Mouse (Mus musculus) adrenal gland (tissue): Measurements from ENCODE around the gene Lrrc40.
"Not testable (repeated sequence)": the region's sequence is repeated elsewhere in the genome, so short reads cannot be mapped to it uniquely, and the experiment has no call there.

ENCODE experiments used
- intact Hi-C: fragments of 180-260 bp; cut with DNase I; formaldehyde crosslinking; loops from one replicate; pipeline ENCODE4 v1.15.1; 2025

Lrrc40 gene

DNA sequence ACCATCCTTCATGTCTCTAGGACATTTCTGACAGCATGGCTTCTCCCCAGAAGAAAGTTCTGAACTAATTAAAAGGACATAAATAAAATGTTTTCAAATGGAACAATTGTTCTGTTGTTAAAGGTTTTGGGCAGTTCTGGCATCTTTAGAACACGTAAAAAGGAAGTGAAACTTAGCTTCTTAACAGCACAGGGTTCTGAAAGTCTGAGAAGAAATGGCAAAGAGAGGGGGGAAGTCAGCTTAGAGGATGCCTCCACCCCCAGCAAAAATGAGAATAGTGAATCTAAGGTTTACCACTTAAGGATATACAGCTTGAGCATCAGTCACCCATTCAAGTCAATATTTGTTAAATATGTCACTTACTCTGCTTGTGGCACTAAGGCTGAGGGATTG lies 40.9 kb downstream of the Lrrc40 start:
- intact Hi-C loops: loop anchor here (5.0 kb wide), 1 partner anchor 200 kb away; no protein-coding TSS in a partner anchor

DNA sequence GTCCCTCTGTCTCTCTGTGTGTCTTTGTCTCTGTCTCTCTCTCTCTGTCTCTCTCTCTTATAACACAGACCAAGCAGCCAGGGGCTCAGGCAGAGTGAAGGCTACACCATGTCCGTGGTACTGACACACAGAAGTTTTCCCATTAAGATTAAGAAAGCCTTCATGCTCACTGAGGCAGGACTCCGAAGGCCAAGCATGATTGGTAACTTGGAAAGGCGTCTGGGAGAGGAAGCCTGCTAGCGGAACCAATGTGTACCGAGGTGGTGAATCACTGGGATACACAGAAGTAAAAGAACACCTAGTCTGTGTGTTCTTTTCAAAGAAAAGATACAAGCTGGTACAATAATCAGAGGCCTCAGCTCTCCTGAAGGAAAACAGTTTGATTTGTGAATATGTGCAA lies 41.4 kb downstream of the Lrrc40 start:
- intact Hi-C loops: loop anchor here (5.0 kb wide), 1 partner anchor 201 kb away; no protein-coding TSS in a partner anchor

DNA sequence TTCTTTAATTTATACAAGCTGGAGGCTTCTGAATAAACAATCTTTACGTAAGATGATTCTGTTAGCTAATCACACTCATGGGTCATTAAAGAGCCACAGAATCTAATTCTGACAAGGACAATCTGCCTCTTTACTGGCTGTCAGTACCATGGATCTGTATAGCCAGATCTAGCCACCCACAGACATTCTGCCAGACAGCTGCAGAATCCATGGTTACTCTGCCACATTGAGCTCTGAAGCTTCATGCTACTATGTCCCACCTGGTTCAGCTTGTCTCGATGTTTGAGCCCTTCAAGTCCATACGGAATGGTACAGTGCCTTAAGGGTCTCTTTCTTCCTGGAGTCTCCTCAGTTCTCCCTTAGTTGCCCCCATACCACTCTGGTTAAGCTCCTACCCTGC lies 55.1 kb downstream of the Lrrc40 start:
- intact Hi-C loops: no loop called here

DNA sequence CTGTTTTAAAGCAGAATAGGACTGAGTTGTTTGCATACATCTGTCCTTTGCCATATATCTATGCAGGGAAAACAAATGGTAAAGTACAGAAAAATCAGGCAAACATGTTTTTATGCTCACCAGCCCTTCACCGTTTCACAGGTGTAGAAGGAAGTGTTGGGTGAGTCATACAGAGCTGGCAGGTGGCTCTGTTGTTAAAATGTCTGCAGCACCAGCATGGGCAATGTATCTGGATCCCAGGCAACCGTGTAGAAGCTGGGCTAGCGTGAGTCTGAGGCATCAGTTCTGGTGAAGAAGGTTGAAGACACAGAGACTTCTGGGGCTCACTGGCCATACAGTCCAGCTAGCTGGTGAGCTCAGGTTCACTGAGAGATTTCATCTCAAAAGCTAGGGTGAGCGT lies 57.5 kb downstream of the Lrrc40 start:
- intact Hi-C loops: no loop called here

DNA sequence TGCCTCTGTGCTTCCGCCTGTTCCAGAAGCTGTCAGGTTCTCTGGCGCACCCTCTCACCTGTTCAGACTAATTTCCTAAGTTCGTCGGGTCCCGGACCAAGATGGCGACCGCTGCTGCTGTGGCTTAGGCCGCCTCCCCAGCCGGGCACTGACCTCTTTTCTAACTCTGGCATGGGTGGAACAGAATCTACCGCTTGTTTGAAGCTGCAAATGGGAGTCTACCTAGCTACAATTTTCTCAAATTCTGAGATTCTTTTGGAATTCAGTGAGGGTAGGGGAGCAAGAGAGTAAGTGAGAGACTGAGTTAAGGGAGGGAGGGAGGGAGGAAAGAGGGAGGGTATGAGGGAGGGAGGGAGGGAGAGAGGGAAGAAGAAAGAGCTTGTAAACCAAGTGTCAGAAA lies 65.6 kb downstream of the Lrrc40 start:
- intact Hi-C loops: not testable (repeated sequence)

DNA sequence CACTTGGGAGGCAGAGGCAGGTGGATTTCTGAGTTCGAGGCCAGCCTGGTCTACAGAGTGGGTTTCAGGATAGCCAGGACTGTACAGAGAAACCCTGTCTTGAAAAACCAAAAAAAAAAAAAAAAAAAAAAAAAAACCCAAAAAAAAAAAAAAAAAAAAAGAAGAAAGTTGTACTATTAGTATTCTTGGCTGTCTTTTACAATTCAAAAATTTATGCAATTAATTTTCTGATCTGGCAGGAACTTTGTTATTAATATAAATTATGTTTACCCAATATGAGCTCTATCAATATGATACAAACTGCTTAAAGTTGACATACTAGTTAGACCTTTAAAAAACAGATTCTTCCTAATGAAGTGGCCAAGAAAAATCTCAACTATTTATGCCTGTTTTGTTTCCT lies 66.1 kb downstream of the Lrrc40 start:
- intact Hi-C loops: not testable (repeated sequence)

DNA sequence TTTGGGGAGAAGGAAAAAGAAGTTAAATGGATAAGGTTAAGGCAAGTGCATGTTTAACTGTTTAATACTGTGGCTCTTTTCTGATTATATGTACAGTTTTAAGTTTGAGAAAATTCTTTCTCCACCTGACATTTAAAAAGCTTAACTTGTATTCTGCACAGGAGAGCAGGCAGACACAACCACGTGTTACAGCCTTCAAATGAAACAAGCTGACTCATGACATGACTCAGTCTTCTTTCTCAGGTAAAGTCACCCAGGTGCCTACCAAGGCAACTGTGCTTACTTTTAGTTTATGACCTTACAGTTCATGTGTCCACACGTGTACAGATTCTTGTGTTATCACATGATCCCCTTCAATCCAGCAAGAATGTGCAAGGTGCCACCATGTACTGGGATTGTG lies 67.0 kb downstream of the Lrrc40 start:
- intact Hi-C loops: no loop called here

DNA sequence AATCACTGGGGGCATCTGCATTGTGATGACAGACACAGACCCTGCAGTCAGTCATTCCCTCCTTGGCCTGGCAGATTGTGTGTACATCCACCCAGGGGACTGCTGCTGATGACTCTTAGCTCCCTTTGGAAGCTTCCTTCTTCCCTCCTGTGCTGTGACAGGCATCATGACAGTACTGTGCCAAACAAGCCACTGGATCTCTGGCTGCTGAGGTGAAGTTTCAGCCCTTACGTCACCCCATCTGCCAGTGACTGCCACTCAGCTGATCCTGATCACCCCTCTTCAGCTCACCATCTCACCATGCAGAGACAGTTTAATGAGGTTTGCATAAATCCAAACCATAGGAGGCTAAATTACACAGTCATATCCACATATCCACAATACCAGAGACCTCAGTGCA lies 68.8 kb downstream of the Lrrc40 start:
- intact Hi-C loops: no loop called here
